Mouse (Mus musculus): ENCODE data around the gene Hapln2.

The Hapln2 gene

GRCm38 (mm10) chr3:88005822-88006786 is 21.3 kb downstream of the Hapln2 start:
- DNase-seq (ENCODE audit: low read depth), result no peak

GRCm38 (mm10) chr3:88002291-88002976 is 24.9 kb downstream of the Hapln2 start:
- DNase-seq (ENCODE audit: low read depth), result no peak

DNA sequence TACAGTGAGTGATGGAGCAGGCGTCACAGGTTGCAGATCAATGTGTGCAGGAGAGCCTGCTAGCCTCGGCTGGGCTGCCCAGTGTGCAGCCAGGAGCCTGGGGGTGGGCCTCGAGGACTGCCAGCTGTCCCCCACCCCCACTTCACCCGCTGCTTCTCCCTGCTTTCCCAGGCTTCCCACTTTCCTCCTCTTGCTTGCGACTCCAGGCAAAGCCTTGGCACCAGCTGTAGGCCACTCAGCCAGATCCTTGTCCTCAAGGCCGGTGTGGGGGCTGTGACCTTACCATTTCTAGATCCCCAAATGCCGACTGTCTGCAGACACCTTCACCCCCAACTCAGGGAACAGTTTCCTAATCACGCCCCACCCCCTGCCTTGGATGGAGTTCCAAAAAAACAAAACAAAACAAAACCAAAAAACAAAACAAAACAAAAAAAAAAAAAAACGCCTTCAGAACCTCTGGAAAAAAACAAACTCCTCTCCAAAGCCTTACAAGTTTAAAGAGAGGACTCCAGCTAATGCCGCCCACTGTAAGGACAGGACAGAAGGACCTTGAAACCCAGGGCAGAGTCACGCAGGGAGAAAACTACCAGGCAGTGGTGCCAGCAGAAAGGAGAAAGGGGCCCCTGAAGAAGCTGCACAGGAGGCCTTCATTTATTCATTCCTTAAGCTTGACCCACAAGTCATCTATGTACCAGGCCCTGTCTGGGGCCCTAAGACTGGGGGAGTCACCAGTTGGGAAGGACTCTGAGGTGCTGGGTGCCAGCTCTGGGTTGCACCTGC is 26.4 kb downstream of the Hapln2 start:
- DNase-seq (ENCODE audit: low read depth), result no peak

DNA sequence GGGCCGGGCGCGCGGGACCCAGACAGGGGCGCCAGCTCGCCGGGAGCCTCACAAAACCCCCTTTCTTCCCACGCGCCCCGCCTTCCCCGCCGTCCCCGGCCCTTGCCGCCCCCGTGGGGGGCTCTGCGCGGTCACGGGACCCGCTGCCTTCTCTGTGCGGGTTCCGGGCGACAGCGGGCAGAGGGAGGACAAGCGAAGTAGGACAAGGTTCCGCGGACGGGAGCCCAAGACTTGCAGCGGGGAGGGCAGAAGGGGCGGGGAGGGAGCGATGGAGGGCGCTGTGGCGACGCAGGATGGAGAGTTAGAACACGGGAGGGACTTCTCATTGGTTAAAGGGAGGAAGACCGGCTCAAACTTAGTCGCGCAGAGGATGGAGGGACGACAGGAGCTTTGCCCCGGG is 27.2 kb downstream of the Hapln2 start, which contains the start of gene Bcan:
TSS of gene Bcan (minus strand) at position 50 of the 400 bp plus-strand sequence.
- DNase-seq (ENCODE audit: low read depth), result no peak

DNA sequence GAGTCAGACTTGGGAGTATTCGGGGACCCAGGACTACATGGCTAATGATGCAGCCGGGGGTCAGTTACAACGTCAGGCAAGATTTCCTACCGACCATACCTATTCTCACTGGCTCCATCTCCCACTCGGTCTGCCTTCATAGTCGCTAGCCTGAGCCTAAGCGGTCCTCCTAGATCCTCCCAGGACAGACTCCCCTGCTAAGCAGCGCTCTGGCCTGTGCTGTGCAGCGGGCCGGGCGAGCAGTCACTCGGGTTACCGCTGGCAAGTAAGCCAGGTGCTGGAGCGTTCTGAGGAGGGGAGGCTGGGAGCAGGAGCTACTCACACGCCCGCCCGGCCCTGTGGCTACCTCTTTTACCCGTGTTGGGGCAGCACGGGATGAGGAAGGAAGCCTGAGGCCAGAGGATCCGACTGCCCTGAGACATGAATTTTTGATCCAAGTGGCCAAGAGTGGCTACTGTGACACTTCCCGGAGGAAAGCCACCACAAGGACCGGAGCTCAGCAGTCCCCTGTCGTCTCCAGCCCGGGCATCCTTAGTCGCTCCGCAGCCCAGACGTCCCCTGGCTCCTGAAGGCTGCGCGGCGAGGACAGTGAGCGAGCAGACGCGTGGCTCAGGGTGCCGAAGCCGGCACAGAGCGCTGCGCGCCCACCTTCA is 28.0 kb downstream of the Hapln2 start:
- DNase-seq (ENCODE audit: low read depth), result no peak

DNA sequence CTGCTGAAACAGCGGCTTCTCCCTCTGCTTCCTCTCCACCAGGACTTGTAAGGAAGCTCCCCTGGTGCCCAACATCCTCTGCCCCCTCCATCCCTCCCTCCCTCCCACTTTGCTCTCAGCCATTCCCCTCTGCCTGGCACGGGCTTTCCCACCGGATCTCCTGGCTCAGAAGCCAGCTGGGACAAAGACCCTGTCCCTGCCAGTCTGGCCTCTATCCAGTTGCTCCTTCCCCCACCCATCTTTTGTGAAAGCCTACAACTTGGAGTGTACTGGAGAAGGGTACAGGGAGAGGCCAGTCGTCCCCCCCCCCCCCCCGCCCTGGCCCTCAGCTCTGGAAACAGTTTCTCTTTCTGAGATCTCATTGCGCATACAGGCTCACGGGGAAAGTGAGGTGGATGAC is 28.6 kb downstream of the Hapln2 start:
- no peak for DNase-seq (ENCODE audit: low read depth)

- no peak for DNase-seq (ENCODE audit: low read depth)
These were observed 30.3 kb downstream of the Hapln2 start for GRCm38 (mm10) chr3:87996971-87997614.

DNA sequence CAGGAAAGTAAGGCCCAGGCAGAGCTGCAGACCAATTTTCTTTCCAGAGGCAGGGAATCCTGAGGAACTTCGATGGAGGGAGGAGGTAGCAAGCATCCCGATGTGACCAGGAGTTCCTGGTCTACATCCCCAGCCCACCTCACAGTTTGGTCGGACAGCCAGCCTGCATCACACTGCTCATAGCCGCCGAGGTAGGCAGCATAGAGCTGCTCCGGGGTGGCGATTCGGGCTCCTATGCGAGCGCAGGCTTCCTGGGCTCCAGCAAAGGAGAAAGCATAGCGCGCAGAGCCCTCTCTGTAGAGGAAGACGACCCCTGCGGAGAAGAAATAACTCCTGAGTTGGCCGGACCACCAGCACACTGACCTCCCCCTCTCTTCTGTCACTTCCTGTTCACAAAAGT is 31.0 kb downstream of the Hapln2 start:
- no peak for DNase-seq (ENCODE audit: low read depth)

DNA sequence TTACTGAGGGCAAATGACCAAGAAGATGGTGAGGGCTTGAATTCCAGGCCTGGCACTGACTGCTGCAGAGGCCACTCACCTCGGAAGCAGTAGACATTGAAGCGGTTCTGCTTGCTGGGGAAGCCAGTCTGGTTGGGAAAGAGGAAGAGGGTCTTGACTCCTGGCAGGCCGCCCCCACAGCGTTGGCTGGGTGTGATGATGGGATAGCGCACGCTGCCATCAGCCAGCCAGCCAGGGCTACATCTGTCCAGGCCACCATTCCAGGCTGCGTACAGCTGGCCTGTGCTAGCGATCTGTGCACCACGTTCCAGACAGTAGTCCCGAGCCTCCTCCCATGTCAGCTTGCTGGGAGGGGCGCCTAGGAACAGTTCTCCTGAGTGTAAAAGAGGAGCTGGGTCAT is 32.1 kb downstream of the Hapln2 start:
- DNase-seq (ENCODE audit: low read depth), result no peak

DNA sequence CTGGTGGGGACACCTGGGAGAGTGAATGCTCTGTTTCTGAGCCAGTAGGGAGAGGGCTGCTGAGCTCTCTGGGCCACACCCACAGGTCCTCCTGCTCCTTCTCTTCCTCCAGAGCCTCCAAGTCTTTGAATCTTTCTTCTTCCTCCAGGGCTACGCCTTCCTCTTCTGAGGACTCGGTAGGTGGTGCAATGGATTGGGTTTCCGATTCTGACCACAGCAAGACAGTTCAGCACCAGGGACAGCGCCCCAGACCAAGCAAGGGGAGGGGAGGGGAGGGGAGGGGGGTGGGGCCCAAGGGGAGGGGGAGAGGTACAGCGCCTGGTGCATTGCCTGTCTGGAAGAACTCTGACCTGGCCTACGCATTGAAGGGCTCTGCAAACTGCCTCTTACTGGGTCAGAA is 33.9 kb downstream of the Hapln2 start:
- DNase-seq (ENCODE audit: low read depth), result peak; percentile 71

GRCm38 (mm10) chr3:87989935-87990334 is 37.4 kb downstream of the Hapln2 start:
- no peak for DNase-seq (ENCODE audit: low read depth)

GRCm38 (mm10) chr3:87988068-87988467 is 39.3 kb downstream of the Hapln2 start:
- DNase-seq (ENCODE audit: low read depth), result no peak

DNA sequence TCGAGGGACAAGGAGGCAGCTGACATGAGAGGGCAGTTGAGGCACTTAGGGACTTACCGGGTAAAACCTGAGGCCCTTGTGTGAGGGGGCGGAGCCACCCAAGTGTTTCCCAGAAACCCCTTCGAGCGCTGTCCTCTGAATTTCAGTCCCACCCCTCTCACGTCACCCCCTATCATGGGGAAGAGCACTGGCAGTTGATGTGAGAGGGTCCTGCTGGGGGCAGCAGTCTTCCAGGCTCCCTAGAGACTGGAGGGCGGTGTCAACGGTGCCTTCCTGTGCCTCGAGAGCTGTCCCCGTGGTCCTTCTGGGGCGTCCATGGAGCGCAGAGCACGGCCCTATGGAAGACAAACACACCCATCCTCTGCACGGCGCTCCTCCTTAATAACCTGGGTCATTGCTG is 39.8 kb downstream of the Hapln2 start:
- peak; percentile 66 for DNase-seq (ENCODE audit: low read depth)

DNA sequence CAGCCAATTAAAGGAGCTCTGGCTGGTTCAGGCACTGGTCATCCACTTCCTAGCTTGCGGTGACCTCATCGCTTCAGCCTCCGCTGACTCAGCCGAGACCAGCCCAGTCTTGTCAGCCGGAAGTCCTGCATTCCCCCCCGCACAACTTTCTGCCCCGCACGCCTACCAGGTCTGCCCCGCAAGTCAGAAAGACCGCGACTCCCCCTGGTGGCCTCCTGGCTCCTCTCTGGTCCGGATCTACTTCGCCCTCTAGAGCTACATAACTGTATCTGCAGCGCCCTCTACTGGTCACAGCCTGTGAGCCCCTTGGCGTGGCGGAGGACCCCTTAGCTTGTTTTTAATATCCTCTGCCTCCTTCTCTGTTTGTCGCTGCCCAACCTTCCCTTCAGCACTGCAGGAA is 40.5 kb downstream of the Hapln2 start:
- DNase-seq (ENCODE audit: low read depth), result peak; percentile 98

- no peak for DNase-seq (ENCODE audit: low read depth)
These were observed 41.7 kb downstream of the Hapln2 start for GRCm38 (mm10) chr3:87985505-87986320.

DNA sequence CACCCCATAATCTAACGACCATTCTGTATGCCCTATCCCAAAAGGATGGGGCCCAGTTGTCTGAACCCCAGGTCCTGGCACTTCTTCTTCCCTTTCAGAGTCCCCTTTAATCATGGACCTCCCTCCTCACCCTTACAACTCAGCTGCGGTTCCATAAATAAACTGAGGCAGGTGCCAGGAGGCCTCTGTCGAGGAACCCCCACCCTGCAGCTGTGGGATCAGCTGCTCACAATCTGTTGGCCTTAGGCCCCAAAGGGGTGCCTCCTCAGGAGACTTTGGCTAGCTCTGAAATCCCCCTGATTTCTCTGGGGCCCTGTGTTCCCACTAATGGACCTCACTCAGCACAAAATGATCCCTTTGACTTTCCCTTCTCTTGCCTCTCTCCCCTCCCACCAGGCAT is 43.3 kb downstream of the Hapln2 start:
- no peak for DNase-seq (ENCODE audit: low read depth)

DNA sequence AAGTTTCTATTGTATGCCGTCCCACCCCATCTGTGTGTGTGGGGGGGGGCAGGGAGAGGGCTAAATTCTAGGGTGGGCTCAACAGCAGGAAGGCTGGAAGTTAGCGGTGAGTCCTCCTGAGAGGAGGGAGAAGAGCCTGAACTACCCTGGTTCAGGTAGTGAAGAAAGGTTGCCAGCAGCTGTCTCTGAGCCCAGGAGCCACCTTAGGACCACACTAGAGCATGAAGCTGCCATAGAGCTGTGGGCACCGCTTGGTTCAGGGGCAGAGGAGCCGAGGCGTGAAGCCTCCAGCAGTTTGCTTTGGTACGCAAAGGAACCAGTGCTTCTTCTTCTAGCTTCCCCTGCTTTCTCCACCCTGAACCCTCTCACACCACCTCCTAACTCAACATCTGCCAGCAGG is 43.8 kb downstream of the Hapln2 start:
- DNase-seq (ENCODE audit: low read depth), result no peak

GRCm38 (mm10) chr3:87982836-87983601 is 44.4 kb downstream of the Hapln2 start:
- DNase-seq (ENCODE audit: low read depth), result no peak

All from c-Kit-positive CD71-negative TER-119-negative erythroid progenitor cells, embryonic 14.5 days (primary cell).